Mouse (Mus musculus) testis, adult 2 months (tissue): ENCODE results near the gene Gm49601.

Source experiments
- CTCF ChIP-seq: fragments of 200-500 bp; IDR thresholded peaks from 2 replicates; pipeline ENCODE4 v1.5.1; 2012; ENCODE audit warnings: low read depth, mild to moderate bottlenecking, inconsistent platforms, low read length, moderate library complexity; ENCODE audit not compliant: control insufficient read depth, insufficient read depth, insufficient replicate concordance
- POLR2A ChIP-seq: fragments of 200-500 bp; IDR thresholded peaks from 2 replicates; pipeline ENCODE4 v1.6.1; 2012; ENCODE audit warnings: low read depth, mild to moderate bottlenecking, inconsistent platforms, low read length, moderate library complexity; ENCODE audit not compliant: control insufficient read depth

DNA sequence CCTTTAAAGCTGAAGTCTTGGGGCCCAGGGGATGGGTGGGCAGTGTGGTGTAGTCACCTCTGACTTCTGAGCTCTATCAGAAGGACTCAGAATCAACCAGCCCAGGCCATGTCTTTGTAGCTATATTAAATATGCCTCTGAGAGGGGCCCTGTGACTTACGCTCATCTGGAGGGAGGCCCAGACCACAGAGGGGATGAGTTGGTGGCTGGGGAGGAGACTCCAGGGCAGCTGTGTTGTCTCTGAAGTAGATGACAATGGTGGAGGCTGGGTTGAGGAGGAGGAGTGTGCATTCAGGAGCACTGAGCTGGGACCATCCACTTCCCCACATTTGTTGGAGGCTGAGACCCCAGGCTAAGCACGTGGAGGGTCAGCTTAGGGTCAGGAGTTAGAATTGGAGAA, 7.9 kb downstream of the Gm49601 start:
- TF ChIP-seq CTCF: no peak
- no peak for TF ChIP-seq POLR2A
